Mouse (Mus musculus): ENCODE results near the gene Map2k6. TPM values are rescaled to one million over a fixed set of nuclear protein-coding genes. Genes with fewer than 3 reads are reported as not detected.

The Map2k6 gene
- polyA plus RNA-seq, 1 experiment = 8.4 TPM

DNA sequence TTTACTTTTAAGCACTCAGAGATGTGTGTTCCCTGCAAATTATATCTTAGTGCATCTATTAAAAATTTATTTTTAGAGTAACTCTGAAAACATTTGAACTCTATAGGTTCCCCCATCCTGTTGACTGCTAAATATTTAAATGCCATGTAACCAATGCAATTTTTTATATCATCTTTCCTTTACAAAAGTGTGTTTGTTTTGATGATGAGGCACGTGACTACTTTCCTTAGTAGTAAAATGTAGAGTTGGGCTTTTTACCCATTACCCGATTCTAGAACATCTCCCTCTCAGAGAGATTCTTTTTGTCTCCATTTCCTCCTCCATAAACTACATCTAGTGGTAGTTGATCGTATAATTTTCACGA lies 51.8 kb downstream of the Map2k6 start:
- no peak for DNase-seq (ENCODE audit: low spot score)

DNA sequence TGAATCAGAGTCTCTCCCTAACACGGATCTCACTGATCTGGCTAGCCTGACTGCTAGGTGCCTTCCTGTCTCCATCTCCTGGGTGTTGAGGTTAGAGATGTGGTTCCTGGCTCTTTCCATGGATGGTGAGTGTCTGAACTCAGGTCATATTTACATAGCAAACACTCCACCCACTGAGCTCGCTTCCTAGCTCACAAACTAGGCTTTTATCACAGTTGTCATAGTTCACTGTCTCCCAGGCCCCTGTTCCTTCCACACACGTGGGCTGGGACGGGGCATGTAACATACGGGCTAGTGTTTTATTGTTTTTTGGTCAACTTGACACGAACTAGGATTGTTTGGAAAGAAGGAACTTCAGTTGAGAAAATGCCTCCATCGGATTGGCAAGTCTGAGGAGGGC lies 52.7 kb downstream of the Map2k6 start:
- no peak for DNase-seq (ENCODE audit: low spot score)

GRCm38 (mm10) chr11:110453445-110454154 lies 54.7 kb downstream of the Map2k6 start:
- DNase-seq (ENCODE audit: low spot score) = no peak

GRCm38 (mm10) chr11:110457441-110457912 lies 58.6 kb downstream of the Map2k6 start:
- no peak for DNase-seq (ENCODE audit: low spot score)

DNA sequence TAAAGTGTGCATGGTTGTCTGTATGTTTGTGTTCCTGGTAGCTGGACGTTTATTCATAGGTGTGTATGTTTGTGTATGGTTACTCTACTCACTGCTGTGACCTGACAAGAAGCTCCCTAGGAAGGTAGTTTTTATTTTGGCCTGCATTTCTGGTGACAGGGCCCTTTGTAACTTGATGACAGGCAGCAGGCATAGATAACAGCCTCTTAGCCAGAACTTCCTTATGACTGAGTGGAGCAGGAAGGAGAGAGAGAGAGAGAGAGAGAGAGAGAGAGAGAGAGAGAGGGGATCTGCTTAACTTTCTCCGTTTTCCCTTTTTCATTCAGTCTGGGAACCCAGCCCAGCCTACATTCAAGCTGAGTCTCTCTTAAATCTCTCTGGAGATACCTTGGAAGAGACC lies 61.6 kb downstream of the Map2k6 start:
- no peak for DNase-seq (ENCODE audit: low spot score)

- no peak for DNase-seq (ENCODE audit: low spot score)
Observed at GRCm38 (mm10) chr11:110461560-110462331, 62.8 kb downstream of the Map2k6 start.

- DNase-seq (ENCODE audit: low spot score) = no peak
Observed at GRCm38 (mm10) chr11:110462975-110463578, 64.2 kb downstream of the Map2k6 start.

- no peak for DNase-seq (ENCODE audit: low spot score)
Observed at GRCm38 (mm10) chr11:110463801-110464200, 64.9 kb downstream of the Map2k6 start.

- DNase-seq (ENCODE audit: low spot score) = no peak
Observed at GRCm38 (mm10) chr11:110469054-110469453, 70.1 kb downstream of the Map2k6 start.

- no peak for DNase-seq (ENCODE audit: low spot score)
Observed at GRCm38 (mm10) chr11:110470561-110471273, 71.8 kb downstream of the Map2k6 start.

GRCm38 (mm10) chr11:110471362-110471761 lies 72.4 kb downstream of the Map2k6 start:
- DNase-seq (ENCODE audit: low spot score) = no peak

DNA sequence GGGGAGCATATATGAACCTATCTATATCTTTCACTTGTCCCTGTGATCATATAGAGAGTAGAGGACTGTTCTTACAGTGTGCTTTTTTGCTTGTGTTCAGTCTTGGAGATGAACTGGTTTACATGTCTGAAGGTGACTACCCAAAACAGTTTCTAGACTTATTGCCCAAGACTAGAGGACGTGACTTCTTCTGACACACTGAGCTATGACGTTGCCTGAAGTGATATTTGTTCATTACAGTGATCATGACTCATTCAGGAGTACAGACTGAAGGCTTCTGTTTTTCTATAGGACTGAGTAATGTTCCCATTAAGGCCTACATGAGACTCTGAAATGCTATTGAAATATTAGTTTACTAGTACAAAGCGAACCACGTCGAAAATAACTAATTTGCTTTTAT lies 73.2 kb downstream of the Map2k6 start:
- DNase-seq (ENCODE audit: low spot score) = no peak

DNA sequence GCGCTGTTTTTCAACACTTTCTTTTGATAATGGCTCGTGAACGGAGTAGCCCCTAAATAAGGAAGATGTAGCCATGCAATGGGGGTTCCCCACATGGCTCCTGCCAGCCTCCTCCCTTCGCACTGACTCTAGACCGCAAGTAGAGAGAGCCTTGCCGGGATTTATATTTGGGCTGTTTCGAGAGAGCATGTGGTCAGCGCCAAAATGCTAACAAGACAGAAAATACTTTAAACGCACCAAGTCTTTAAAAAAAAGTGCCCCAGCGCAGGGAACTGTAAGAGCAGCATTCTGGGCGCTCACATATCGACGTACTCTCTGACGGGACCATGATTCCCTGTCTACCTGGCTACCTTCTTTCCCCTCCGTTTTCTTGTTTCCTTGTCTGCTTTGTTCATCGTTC lies 74.6 kb downstream of the Map2k6 start:
- DNase-seq (ENCODE audit: low spot score) = no peak

DNA sequence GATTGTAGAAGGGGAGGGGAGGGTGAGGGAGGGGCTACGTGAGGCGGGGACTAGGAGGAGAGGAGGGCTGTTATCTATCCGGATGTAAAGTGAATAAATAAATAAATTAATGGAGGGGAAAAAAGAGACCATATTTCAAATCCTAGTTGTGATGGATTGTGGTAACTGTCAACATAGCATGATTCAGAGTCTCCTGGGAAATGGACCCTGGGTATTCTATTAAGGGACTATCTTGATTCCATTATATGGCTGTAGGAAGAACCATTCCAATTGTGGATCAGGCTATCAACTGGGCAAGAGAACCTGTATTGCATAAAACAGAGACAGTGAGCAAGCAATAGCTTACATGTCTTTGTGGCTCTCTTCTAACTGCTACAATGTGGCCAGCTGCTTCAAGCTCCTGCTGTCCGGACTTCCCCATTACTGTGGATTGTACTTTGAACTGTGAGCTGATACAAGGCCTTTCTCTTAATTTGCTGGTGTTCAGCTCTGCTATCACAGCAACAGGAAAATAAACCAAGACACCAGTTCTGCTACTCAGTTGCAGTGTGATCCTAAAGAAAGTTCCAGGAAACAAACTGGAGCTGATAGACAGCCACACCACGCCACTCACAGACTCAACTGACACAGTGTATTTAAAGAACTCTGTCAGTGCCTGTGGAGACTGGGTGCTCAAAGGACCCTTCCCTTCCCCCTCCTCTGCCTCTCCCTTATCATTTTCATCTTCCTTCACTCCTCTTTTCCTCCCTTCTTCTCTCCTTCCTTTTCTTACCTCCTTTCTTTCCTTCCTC lies 77.6 kb downstream of the Map2k6 start:
- DNase-seq (ENCODE audit: low spot score) = no peak

DNA sequence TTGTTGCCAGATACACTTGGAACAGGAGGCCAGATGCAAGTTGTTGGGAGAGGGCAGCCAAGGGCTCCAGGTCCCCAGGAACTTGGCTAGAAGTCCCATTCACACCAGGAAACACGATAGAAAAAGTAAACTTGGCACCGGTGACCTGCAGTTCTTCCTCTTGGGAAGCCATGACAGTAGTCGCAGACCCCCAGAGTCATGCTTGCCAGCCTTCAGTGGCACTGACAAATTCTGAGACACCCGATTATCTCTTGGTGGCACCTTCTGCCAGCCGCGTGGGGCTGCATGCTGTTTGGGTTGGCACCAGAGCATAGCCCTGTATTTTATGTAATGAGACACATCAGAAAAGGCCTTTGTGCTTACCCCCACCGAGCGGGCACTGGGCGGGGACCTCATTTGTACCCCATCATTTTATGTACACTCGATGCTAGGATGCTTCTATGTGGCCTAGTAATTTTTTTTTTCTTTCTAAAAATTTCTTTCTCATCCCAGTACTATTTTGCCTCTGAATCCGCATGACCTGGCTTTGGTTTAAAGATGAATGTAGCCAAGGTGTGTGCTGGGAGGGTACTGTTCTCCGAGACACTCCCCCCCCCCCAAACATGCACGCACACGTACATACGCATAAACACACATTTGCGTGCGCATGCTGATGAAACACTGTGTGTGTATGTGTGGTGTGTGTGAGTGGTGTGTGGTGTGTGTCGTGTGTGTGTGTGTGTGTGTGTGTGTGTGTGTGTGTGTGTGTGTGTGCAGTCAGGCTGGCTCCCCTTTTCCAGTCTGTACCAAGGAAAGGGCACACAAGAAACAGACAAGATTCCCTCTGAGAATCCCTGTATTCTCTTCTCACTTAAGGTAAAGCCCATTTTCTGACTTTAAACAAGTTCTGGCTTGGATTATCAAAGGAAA lies 79.3 kb downstream of the Map2k6 start:
- DNase-seq (ENCODE audit: low spot score) = no peak

DNA sequence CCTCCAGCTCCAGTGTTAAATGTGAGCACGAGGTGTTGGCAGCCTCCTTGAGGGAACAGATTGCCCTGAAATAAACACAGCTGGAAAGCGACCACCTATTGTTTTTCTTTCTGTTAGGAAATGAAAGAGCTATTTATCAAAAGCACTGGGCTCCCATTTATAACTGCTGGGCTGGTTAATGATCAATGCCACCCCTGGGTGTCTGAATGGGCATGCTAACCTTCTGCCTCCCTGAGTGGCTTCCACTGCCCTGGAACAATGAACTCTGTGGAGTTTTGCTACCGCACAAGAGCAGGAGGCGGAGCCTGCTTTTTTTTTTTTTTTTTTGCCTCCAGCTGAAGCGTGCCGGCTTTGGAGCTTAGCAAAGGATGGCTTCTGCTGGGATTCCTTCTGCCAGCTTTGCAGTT lies 80.1 kb downstream of the Map2k6 start:
- no peak for DNase-seq (ENCODE audit: low spot score)

GRCm38 (mm10) chr11:110481406-110481805 lies 82.5 kb downstream of the Map2k6 start:
- no peak for DNase-seq (ENCODE audit: low spot score)

GRCm38 (mm10) chr11:110482176-110482575 lies 83.3 kb downstream of the Map2k6 start:
- no peak for DNase-seq (ENCODE audit: low spot score)

GRCm38 (mm10) chr11:110482649-110483048 lies 83.7 kb downstream of the Map2k6 start:
- DNase-seq (ENCODE audit: low spot score) = no peak

DNA sequence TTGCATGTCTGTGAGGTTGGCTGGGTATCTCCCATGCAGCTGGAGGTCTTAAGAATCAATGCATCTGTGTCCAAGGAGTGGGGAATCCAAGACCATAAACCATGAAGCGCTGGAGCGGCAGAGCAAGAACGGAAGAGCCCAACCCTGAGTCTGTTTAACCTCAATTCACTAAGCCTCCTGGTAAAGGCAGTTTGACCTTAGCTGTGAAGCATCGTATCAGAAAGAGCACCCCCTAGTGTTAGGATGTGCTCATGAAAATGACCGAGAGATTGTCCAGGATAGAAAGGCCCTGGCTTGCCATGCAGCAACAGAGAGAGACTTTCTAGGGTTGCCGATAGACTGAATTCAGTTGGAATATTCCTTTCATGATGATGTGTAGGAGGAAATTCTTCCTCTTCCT lies 84.2 kb downstream of the Map2k6 start:
- no peak for DNase-seq (ENCODE audit: low spot score)

All from urinary bladder, adult 2 months (tissue).